Mouse (Mus musculus) limb, embryonic 12.5 days (tissue): ENCODE data around the gene Nf1. TPM values are rescaled to one million over a fixed set of nuclear protein-coding genes. Genes with fewer than 3 reads are reported as not detected.

Experiments
- ATAC-seq: fragments of 200-750 bp; cut with Nextera tagmentation; 2 replicates; pipeline ENCODE4 v1.8.0; 2017; ENCODE audit warnings: low read depth, moderate TSS enrichment; ENCODE audit not compliant: insufficient number of reproducible peaks, insufficient read depth, low FRiP score, low TSS enrichment
- H3K27ac ChIP-seq: fragments of 300-500 bp; sonication (generic); 2 replicates; pipeline ENCODE4 v1.5.1; 2016; ENCODE audit warnings: mild to moderate bottlenecking, moderate library complexity
- H3K27me3 ChIP-seq: fragments of 300-500 bp; sonication (generic); 2 replicates; pipeline ENCODE4 v1.6.1; 2016; ENCODE audit warnings: mild to moderate bottlenecking, moderate library complexity
- H3K36me3 ChIP-seq: fragments of 300-500 bp; sonication (generic); 2 replicates; pipeline ENCODE4 v1.6.1; 2016; ENCODE audit warnings: mild to moderate bottlenecking, moderate library complexity
- H3K4me1 ChIP-seq: fragments of 300-500 bp; sonication (generic); replicated peaks from 2 replicates; pipeline ENCODE4 v1.6.1; 2016
- H3K4me2 ChIP-seq: fragments of 300-500 bp; sonication (generic); 2 replicates; pipeline ENCODE4 v1.6.1; 2016; ENCODE audit warnings: mild to moderate bottlenecking, moderate library complexity
- H3K4me3 ChIP-seq: fragments of 300-500 bp; sonication (generic); replicated peaks from 2 replicates; pipeline ENCODE4 v1.5.1; 2016; ENCODE audit warnings: mild to moderate bottlenecking
- H3K9ac ChIP-seq: fragments of 300-500 bp; sonication (generic); replicated peaks from 2 replicates; pipeline ENCODE4 v1.6.1; 2016; ENCODE audit warnings: mild to moderate bottlenecking, moderate library complexity
- H3K9me3 ChIP-seq: fragments of 300-500 bp; sonication (generic); 2 replicates; pipeline ENCODE4 v1.6.1; 2016; ENCODE audit warnings: mild to moderate bottlenecking, moderate library complexity
- WGBS: fragments of 180-500 bp; shearing (Covaris S2); methylation state at CpG from one replicate; pipeline ENCODE4 v1.1.7; 2016; 5-methylcytosine and 5-hydroxymethylcytosine counted together
- polyA plus RNA-seq: library from polyadenylated mRNA; unstranded; fragments of >200 nt; fragmentation: Nextera tagmentation; extraction: Ambion mirVana; gene quantifications from 2 replicates; pipeline ENCODE4 v1.2.1, GENCODE M21; 2016

Gene Nf1
- polyA plus RNA-seq, 1 experiment from 2014 or later, result 9.3 TPM

DNA sequence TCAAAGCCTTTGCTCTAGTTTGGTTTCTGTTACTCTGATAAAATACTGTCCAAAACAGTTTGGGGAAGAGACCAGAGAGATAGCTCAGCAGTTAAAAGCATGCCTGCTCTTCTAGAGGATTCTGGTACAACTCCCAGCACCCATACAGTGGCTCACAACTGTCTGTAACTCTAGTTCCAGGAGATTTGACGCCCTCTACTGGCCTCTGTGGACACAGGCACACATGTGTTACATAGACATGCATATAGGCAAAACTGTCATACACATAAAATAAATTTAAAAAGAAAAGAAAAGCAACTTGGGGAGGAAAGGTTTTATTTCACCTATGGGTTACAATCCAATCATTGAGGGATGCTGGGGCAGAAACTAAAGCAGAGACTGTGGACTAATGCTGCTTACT, 227.5 kb downstream of the Nf1 start:
- H3K27ac ChIP-seq, result no peak overlapping the region
- 63% methylated on average over 1 of the region's 1 CpGs for WGBS
- H3K9ac ChIP-seq, result no peak overlapping the region
- no peaks in the 10 kb centered on the region for H3K4me1 ChIP-seq
- H3K36me3 ChIP-seq, result peaks cover 91% of the 10 kb centered on the region
- H3K4me2 ChIP-seq, result no peak overlapping the region
- no peaks in the 10 kb centered on the region for H3K27me3 ChIP-seq
- no peak overlapping the region for H3K4me3 ChIP-seq
- ATAC-seq, result no peak
- no peaks in the 10 kb centered on the region for H3K9me3 ChIP-seq

DNA sequence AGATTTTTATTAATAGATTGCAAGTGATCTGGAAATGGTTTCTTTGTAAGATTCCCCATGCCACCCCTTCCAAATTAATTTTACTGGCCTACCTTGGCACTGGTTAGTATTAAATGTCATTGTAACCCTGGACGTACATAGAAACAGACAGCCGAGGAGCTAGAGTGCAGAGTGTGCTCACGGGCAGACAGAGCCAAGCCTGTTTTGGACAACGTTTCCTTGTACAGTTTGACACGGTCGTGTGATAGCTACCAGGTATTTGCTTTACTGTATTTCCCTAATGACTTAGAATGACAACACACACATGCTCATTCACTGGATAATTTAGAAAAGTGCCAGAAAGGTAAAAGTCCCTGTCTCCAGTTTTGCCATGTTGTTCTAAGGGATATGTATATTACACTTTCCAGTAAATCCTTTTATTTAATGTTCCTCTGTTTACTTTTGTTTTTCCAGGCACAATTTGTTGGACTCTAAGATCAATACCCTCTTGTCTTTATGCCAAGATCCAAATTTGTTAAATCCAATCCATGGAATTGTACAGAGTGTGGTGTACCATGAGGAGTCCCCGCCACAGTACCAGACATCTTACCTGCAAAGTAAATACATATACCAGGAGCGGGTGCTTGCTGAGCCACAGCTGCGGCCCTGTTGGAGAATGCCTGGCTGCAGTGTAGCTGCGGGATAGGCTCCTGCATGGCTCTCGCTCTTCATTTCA, 228.9 kb downstream of the Nf1 start:
- H3K36me3 ChIP-seq, result peaks cover 88% of the 10 kb centered on the region
- no peak overlapping the region for H3K4me2 ChIP-seq
- H3K9ac ChIP-seq, result no peak overlapping the region
- H3K4me1 ChIP-seq, result no peaks in the 10 kb centered on the region
- no peaks in the 10 kb centered on the region for H3K9me3 ChIP-seq
- ATAC-seq, result no peak
- no peak overlapping the region for H3K4me3 ChIP-seq
- H3K27ac ChIP-seq, result no peak overlapping the region
- WGBS, result 89% methylated on average over 11 of the region's 11 CpGs
- H3K27me3 ChIP-seq, result no peaks in the 10 kb centered on the region

GRCm38 (mm10) chr11:79570319-79570718, 230.8 kb downstream of the Nf1 start:
- Histone ChIP-seq H3K4me1 (no peaks in the 10 kb centered on the region), H3K4me3 (no peak overlapping the region), H3K36me3 (peaks cover 94% of the 10 kb centered on the region), H3K9ac (no peak overlapping the region), H3K4me2 (no peak overlapping the region), H3K27me3 (no peaks in the 10 kb centered on the region), H3K9me3 (no peaks in the 10 kb centered on the region), H3K27ac (no peak overlapping the region)
- 90% methylated on average over 2 of the region's 2 CpGs for WGBS
- ATAC-seq, result no peak

DNA sequence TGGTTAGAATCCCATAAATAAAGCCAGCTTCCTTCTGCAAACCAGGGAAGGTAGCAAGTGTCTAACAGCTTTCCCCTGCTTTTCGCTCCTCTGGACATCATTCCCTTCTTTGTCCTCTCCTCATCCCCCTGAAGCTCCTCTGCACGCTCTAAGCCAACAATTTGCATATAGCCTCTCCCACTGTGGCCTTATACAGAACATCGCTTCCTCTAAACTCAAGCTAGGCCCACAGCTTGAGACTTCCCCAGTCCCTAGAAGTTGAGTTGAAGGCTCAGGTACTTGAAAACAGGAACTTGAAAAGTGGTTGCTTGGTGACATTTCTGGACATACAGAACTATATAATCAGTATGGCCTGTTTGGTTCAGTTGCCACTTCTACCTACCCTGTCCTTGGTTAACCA, 234.3 kb downstream of the Nf1 start:
- Histone ChIP-seq H3K27me3 (no peaks in the 10 kb centered on the region), H3K4me3 (no peak overlapping the region), H3K4me1 (no peaks in the 10 kb centered on the region), H3K4me2 (no peak overlapping the region), H3K27ac (no peak overlapping the region), H3K9me3 (no peaks in the 10 kb centered on the region), H3K9ac (no peak overlapping the region), H3K36me3 (peaks cover 88% of the 10 kb centered on the region)
- WGBS, result 90% methylated on average over 3 of the region's 3 CpGs
- ATAC-seq, result no peak

DNA sequence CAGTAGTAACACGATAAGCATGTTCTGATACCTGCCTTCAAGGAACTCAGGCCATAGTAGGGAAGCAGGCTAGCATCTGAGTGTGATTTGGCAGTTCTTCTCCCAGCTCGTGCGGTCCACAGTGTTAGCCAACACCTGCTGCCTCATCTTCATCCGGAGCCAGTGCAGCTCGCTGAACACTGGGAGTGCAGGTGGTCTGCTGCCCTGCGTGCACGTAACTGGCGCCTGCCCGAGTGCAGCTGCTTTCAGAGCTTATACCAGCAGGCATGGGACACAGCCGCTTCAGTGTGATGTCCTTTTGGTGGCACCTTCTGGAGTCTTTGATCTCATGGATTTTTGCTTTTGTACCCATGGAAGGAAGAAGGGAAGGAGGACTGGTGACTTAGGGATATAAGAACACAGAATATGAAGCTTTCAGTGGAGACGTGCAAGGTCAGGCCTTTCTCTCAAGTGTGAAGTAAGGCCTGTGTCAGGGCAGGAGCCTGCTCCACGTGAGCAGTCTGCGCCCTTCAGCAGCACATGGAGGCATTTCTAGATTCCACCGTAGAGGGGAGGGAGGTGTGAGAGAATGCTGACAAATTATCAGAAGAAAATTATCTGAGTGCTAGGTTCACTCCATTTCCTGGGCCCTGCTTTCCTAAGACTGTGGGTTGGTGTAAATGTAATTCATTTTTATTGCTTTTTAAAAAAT, 236.0 kb downstream of the Nf1 start:
- Histone ChIP-seq H3K27me3 (no peaks in the 10 kb centered on the region), H3K9me3 (no peaks in the 10 kb centered on the region), H3K4me3 (no peak overlapping the region), H3K27ac (no peak overlapping the region), H3K4me2 (no peak overlapping the region), H3K9ac (no peak overlapping the region), H3K36me3 (peaks cover 73% of the 10 kb centered on the region), H3K4me1 (peaks cover 4% of the 10 kb centered on the region; the same call in 1 of the 2 replicates)
- WGBS, result 88% methylated on average over 14 of the region's 14 CpGs
- no peak for ATAC-seq

GRCm38 (mm10) chr11:79577741-79578140, 238.2 kb downstream of the Nf1 start:
- H3K9ac ChIP-seq, result no peak overlapping the region
- H3K4me1 ChIP-seq, result peaks cover 4% of the 10 kb centered on the region; the same call in 1 of the 2 replicates
- 63% methylated on average over 5 of the region's 5 CpGs for WGBS
- no peak overlapping the region for H3K27ac ChIP-seq
- ATAC-seq, result no peak
- H3K36me3 ChIP-seq, result peaks cover 62% of the 10 kb centered on the region
- no peak overlapping the region for H3K4me2 ChIP-seq
- H3K4me3 ChIP-seq, result no peak overlapping the region
- H3K9me3 ChIP-seq, result no peaks in the 10 kb centered on the region
- no peaks in the 10 kb centered on the region for H3K27me3 ChIP-seq

DNA sequence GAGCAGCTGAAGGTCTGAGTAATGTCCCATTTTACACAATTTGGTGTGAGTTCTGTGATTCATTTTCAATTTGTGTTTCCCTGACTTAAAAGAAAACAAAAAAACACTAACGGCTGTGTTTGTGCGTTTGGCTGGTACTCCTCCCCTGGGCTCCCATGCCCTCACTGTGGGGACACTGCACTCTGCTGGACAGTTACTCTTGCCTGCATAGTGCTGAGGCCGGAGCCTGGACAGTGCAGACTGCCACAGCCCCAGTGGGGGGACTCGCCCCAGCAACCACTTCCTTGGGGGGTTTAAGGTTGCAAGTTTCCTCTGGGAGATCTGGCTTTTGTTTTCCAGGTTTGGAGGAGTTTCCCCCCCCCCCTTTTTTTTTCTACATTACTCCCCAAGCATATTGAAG, 241.2 kb downstream of the Nf1 start:
- H3K27me3 ChIP-seq, result no peaks in the 10 kb centered on the region
- peaks cover 37% of the 10 kb centered on the region for H3K36me3 ChIP-seq
- H3K9me3 ChIP-seq, result no peaks in the 10 kb centered on the region
- H3K9ac ChIP-seq, result no peak overlapping the region
- no peak for ATAC-seq
- no peak overlapping the region for H3K4me2 ChIP-seq
- WGBS, result 38% methylated on average over 4 of the region's 4 CpGs
- H3K4me1 ChIP-seq, result peaks cover 10% of the 10 kb centered on the region; the same call in 1 of the 2 replicates
- no peak overlapping the region for H3K4me3 ChIP-seq
- no peak overlapping the region for H3K27ac ChIP-seq

GRCm38 (mm10) chr11:79581257-79581656, 241.8 kb downstream of the Nf1 start:
- H3K4me3 ChIP-seq, result no peak overlapping the region
- ATAC-seq, result no peak
- H3K27ac ChIP-seq, result no peak overlapping the region
- H3K27me3 ChIP-seq, result no peaks in the 10 kb centered on the region
- 88% methylated on average over 6 of the region's 6 CpGs for WGBS
- no peak overlapping the region for H3K9ac ChIP-seq
- H3K4me2 ChIP-seq, result no peak overlapping the region
- H3K9me3 ChIP-seq, result no peaks in the 10 kb centered on the region
- H3K36me3 ChIP-seq, result peaks cover 34% of the 10 kb centered on the region
- H3K4me1 ChIP-seq, result peaks cover 10% of the 10 kb centered on the region; the same call in 1 of the 2 replicates

DNA sequence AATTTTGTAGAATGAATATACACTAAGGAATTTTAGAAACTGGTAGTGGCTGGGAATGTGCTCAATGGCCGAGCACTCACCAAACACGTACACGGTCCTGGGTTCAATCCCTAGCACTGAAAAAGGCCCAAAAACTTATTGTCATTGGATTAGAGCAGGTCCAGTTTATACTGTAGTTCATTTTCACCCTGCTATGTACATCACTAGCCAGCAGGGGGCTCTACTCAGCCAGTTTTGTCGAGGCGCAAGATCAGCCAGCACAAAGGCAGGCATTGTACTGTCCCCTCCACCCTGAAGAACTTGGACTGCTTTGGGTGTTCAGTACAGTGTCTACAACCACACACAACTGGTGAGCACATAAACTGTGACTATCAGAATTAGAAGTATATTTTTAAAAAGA, 244.7 kb downstream of the Nf1 start:
- WGBS, result 19% methylated on average over 5 of the region's 5 CpGs
- H3K9ac ChIP-seq, result no peak overlapping the region
- peaks cover 16% of the 10 kb centered on the region for H3K27me3 ChIP-seq
- H3K4me3 ChIP-seq, result no peak overlapping the region
- H3K27ac ChIP-seq, result no peak overlapping the region
- H3K4me2 ChIP-seq, result no peak overlapping the region
- peaks cover 11% of the 10 kb centered on the region; the same call in 1 of the 2 replicates for H3K36me3 ChIP-seq
- ATAC-seq, result peak; percentile 82
- H3K4me1 ChIP-seq, result peaks cover 10% of the 10 kb centered on the region; the same call in 1 of the 2 replicates
- no peaks in the 10 kb centered on the region for H3K9me3 ChIP-seq

- peaks cover 17% of the 10 kb centered on the region for H3K4me1 ChIP-seq
- H3K9ac ChIP-seq, result no peak overlapping the region
- ATAC-seq, result no peak
- peaks cover 61% of the 10 kb centered on the region for H3K27me3 ChIP-seq
- no peaks in the 10 kb centered on the region for H3K36me3 ChIP-seq
- WGBS, result 50% methylated on average over 14 of the region's 14 CpGs
- no peak overlapping the region for H3K4me2 ChIP-seq
- H3K9me3 ChIP-seq, result no peaks in the 10 kb centered on the region
- no peak overlapping the region for H3K27ac ChIP-seq
- no peak overlapping the region for H3K4me3 ChIP-seq
Observed at GRCm38 (mm10) chr11:79589317-79590075, 250.0 kb downstream of the Nf1 start.
